Mouse (Mus musculus): Measurements from ENCODE around the gene Panx2. TPM values are rescaled to one million over a fixed set of nuclear protein-coding genes. Genes with fewer than 3 reads are reported as not detected.

Panx2 gene
- total RNA-seq, 2 experiments from 2014 or later: 107 to 114 TPM

DNA sequence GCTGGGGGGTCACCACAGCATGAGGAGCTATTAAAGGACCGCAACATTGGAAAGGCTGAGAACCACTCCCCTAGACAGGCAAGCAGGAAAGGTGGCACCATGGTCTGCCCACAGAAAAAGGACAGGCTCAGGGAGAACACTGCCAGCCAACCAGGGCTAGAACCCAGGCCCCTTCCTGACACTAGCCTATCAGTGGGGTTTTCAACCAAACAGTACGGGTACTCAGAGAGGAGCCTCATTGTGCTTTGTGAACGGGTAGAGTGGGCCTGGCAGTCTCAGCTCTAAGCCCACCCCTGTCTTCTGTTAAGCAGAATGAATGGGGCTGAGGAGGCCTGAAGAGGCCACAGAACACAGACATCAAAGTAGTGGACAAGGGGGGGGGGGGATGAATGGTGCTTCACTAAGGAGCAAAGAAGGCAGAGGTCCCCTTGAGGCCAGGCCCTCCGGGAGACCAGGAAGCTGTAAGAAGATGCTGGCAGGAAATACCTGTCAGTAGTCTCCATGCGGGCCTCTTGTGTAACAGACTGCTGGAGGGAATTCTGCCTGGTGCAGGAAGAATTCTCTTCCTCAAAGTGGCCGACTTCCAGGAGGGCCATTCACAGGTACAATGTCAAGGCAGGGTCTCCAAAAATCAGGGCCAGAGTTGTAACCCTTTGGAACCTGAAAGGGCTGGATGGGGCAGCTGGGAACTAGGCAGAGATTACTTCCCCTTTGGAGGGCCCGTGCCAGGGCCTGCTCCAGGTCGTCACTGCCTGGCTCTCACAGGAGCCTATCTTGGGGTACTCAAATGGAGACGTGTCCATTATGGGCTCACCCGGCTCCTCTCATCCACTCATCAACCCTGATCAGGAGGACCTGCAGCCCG is 15.3 kb downstream of the Panx2 start, which contains the start of gene Trabd:
Trabd (plus strand) TSS at position 512 of the 865 bp plus-strand sequence.
- DNase-seq (ENCODE audit: low spot score in 2 of 2): no peak

GRCm38 (mm10) chr15:89075478-89076147 is 16.1 kb downstream of the Panx2 start:
- peak; percentile 76 to 88 for DNase-seq (ENCODE audit: low spot score in 2 of 2)

DNA sequence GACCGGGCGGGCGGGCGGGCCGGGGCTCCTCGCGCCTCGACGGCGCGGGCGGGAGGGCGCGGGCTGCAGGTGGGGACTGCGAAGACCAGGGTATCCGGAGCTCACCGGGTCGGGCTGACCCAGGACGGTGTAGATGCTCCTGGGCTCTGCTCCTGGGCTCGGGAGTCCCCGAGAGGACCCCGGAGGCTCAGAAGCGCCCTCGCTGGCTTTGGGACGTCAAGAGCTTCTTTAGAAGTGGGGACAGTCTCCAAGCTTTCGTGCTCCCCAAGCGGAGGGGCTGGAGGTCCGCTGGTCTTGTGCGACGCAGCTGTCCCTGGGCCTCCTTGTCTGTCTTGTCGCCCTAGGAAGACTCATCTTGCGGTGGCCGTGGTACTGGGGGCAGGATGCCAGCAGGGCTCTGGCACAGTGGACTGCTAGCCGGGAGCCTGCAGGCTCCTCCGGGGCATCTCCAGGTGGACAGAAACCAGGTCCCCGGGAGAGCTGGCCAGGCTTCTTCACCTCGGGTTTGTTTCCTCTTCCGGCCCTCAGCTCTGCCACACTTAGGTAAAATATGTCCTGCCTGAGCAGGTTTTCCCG is 16.7 kb downstream of the Panx2 start:
- peak in 1 of 2 experiments; percentile 37 for DNase-seq (ENCODE audit: low spot score in 2 of 2)

- DNase-seq (ENCODE audit: low spot score in 2 of 2): no peak
These were observed 18.8 kb downstream of the Panx2 start for GRCm38 (mm10) chr15:89078208-89078836.

DNA sequence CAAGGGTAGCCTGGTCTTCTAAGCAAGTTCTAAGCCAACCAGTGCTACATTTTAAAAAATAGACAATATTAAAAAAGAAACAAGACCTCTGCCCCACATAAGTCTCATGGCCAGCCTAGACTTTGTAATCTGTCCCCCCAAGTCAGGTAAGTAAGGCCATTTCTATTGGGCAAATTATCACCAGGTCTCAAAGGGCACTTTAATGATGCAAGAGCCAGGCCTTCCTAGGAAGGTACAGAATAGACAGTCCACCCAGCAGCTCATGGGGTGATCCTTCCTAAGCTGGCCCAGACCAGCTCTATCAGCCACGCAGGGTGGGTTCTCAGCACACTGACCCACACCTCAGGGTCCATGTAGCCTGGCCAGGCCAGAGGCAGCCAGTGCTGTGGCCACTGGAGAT is 24.4 kb downstream of the Panx2 start:
- DNase-seq (ENCODE audit: low spot score in 2 of 2): no peak

- no peak for DNase-seq (ENCODE audit: low spot score in 2 of 2)
These were observed 25.3 kb downstream of the Panx2 start for GRCm38 (mm10) chr15:89084826-89085225.

GRCm38 (mm10) chr15:89088607-89089247 is 29.2 kb downstream of the Panx2 start, which contains the start of gene Selenoo:
TSS of gene Selenoo (plus strand) at chr15:89089084.
- peak; percentile 89 to 93 for DNase-seq (ENCODE audit: low spot score in 2 of 2)

DNA sequence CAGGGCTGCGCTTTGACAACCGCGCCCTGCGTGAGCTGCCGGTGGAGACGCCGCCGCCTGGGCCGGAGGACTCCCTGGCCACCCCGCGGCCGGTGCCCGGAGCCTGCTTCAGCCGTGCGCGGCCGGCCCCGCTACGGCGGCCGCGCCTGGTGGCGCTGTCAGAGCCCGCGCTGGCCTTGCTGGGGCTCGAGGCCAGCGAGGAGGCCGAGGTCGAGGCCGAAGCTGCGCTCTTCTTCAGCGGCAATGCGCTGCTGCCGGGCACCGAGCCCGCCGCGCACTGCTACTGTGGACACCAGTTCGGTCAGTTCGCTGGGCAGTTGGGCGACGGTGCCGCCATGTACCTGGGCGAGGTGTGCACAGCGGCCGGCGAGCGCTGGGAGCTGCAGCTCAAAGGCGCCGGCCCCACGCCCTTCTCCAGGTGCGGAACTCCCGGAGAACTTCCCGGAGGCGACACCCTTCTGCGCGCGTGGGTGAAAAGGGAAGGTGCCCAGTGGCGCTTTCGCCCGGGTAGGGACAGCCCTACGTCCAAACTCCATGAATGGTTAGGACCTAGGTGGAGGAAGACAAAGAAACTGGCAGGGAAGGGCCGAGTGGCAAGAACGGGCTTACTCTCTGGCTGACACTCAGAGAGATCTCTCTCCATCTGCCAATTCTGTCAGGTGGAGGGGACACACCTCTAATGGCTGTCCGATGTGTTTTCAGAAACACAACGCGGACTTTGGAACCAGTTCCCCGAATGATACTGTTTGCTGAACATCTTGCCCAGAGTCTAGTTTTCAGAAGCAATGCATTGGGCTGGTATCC is 29.9 kb downstream of the Panx2 start:
- DNase-seq (ENCODE audit: low spot score in 2 of 2): no peak

DNA sequence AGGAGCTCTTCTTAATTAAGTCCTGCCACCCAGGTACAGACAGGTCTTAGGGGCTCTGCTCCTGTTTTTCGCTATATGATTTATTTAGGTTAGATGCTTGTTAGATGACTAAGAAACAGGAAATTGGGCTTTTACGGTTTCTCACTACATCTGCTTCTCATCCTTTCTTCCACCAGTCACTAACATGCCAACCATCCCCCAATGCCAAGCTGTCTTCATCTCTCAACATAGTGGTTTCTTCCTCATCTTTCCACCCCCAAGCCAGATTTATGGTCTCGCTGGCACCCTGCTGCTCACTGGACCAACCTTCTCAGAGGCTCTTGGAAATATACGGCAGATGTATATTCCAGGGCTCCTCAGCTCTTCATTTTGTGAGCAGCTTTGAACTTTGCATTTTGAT is 31.1 kb downstream of the Panx2 start:
- no peak for DNase-seq (ENCODE audit: low spot score in 2 of 2)

DNA sequence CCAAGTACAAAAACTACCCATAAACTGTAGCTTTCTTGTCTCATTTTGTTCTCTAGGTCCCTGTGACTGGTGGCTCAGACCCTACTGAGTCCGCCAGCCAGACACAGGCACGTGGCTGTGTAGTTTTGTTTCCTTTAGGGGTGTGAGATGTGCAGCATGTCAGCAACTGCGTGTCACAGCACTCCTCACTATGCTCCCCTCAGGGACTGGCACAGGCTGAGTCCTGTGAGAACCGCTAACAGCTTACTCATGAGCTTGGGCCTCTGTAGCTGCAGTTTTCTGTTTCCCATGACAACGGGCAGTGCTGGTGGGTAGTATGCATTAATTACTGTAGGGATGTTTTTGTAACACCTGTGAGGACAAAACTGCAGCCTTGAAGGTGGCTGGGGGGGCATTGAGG is 32.6 kb downstream of the Panx2 start:
- no peak for DNase-seq (ENCODE audit: low spot score in 2 of 2)

GRCm38 (mm10) chr15:89097450-89097849 is 37.9 kb downstream of the Panx2 start:
- no peak for DNase-seq (ENCODE audit: low spot score in 2 of 2)

DNA sequence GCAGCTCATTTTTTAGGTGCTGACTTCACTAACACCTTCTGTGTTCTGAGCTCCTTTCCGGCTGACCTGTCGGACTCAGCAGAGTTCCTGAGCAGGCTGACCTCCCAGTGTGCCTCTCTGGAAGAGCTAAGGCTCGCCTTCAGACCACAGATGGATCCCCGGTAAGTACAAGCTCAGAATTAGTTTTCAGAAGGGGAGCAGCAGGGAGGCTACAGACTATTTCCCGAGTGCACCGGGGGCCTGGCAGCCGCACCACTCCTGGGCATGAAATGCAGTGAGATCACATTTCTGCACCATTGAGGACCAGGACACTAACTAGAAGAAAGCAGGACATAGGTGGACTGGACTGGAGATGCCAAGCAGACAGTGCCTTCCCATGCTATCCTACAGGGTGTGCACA is 39.1 kb downstream of the Panx2 start:
- DNase-seq (ENCODE audit: low spot score in 2 of 2): no peak

GRCm38 (mm10) chr15:89100823-89101222 is 41.3 kb downstream of the Panx2 start:
- DNase-seq (ENCODE audit: low spot score in 2 of 2): no peak

GRCm38 (mm10) chr15:89102646-89103045 is 43.1 kb downstream of the Panx2 start:
- no peak for DNase-seq (ENCODE audit: low spot score in 2 of 2)

DNA sequence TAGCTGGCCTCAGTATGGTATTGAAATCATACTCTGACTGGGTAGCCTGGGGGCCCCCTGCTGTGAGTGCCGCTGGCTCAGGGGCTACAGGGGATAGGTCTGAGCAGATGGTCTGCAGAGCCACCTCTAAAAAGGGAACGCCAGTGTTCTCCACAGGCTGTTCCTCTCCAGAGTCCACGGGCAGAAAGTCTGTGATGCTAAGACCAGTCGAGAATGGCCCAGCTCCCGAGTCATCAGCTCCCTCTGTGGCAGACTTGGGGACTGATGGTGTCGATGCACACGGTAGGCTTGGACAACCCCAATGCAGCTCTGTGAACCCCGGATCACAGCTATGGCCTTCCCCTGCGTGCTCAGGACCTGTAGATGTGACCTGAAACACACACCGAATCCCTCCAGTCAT is 44.4 kb downstream of the Panx2 start:
- no peak for DNase-seq (ENCODE audit: low spot score in 2 of 2)

DNA sequence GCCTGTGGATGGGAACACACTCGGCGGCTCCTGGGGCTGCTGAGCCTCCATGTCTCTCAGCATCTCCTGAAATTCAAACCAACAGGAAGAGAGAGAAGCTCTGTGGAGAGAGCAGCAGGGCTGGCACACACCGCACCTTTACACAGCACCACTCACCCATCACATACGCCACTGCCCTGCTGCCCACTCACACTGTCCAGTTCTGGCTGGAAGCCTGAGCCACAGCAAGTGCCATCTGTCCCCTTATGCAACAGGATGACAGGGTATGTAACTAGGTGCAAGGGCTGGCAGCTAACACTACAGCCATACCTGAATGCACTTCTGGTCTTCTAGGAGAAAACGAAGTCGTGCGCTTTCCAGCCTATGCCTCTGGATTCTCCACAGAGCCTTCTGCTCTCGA is 44.9 kb downstream of the Panx2 start:
- DNase-seq (ENCODE audit: low spot score in 2 of 2): peak; percentile 61 to 84

GRCm38 (mm10) chr15:89106073-89106472 is 46.5 kb downstream of the Panx2 start:
- peak; percentile 65 to 81 for DNase-seq (ENCODE audit: low spot score in 2 of 2)

DNA sequence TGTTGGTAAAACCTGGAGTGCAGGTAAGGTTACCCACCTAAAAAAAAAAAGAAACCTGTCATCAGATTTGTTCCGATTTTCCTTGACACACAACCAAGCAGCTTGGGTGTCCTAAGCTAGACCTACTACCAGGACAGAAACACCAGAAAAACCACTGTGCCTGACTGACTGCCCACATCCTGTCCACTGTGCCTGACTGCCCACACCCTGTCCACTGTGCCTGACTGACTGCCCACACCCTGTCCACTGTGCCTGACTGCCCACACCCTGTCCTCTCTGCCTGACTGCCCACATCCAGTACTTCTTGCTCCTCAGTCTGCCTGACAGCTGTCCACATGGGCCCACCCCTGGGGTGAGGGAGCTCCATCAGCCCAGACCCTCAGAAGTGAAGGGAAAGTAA is 47.4 kb downstream of the Panx2 start:
- no peak for DNase-seq (ENCODE audit: low spot score in 2 of 2)

GRCm38 (mm10) chr15:89110147-89110546 is 50.6 kb downstream of the Panx2 start:
- DNase-seq (ENCODE audit: low spot score in 2 of 2): no peak

DNA sequence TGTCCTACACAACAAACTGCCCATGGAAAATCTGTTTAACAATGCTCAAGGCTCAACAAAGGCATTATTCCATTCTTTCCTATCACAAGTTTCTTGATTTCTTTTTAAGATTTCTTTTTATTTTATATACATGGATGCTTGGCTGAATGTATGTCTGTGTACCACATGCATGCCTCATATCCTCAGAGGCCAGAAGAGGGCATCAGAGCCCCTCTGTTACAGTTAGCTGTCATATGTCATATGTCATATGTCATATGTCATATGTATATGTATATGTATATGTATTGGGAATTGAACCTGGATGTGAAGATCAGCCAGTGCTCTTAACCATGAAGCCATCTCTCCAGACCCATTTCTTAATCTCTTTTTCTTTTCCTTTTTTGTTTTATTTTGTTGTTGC is 58.5 kb downstream of the Panx2 start:
- DNase-seq (ENCODE audit: low spot score in 2 of 2): no peak
